Mouse (Mus musculus) thymus, adult 2 months (tissue): ENCODE measurements around the gene Arfgap3.

ENCODE experiments used
- CTCF ChIP-seq: fragments of 200-500 bp; IDR thresholded peaks from 2 replicates; pipeline ENCODE4 v1.5.1; 2012; ENCODE audit warnings: mild to moderate bottlenecking, control low read depth, low read length, moderate library complexity, borderline replicate concordance; ENCODE audit not compliant: control insufficient read depth, poor library complexity, insufficient read depth; ENCODE audit errors: extremely low read depth
- POLR2A ChIP-seq: fragments of 200-500 bp; IDR thresholded peaks from 2 replicates; pipeline ENCODE4 v1.6.1; 2012; ENCODE audit warnings: mild to moderate bottlenecking, low read length, control low read depth, moderate library complexity; ENCODE audit not compliant: control insufficient read depth, poor library complexity, insufficient read depth; ENCODE audit errors: extremely low read depth

- no peak for TF ChIP-seq CTCF
- no peak for TF ChIP-seq POLR2A
Measured at GRCm38 (mm10) chr15:83281303-83281702, 68.7 kb downstream of the Arfgap3 start.
